Mouse (Mus musculus) adipocyte (in vitro differentiated cells): ENCODE measurements around the gene Gm44973.
"Not testable (repeated sequence)": the region's sequence is repeated elsewhere in the genome, so short reads cannot be mapped to it uniquely, and the experiment has no call there.

ENCODE experiments used
- DNase-seq: peaks from one replicate; pipeline ENCODE4 v3.0.0-alpha.2; 2016; ENCODE audit warnings: low spot score

The Gm44973 gene

DNA sequence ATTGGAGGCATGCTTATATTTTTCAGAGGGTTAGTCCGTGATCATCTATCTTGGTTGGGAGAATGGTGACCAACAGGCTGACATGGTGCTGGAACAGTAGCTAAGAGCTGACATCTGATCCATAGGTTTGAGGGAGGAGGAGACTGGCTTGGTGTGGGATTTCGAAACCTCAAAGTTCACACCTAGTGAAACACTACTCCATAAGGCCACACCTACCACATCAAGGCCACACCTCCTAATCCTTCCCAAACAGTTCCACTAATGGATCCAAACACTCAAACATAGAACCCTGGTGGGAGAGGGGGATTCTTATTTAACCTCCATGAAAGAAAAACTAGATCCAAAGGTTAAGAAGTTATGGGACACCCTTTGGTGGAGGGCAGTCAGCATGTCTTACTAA is 1.6 kb downstream of the Gm44973 start:
- no peak for DNase-seq

DNA sequence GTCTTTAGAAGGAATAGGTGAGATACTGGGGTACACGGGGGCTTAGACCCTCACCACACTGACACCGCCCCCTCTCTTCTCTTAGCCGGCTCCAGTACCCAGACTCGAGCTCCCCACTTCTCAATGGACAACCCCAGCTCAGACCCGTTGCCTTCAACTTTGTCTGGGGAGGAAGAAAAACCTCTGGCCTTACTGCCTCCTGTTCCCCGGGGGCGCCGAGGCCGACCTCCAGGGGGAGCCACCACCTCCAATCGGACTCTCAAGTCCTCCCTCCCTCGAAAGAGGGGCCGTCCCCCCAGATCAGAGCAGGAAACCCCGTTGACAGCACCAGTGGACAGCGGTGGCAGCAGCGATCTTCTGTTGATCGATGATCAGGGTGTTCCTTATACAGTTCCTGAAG is 2.1 kb downstream of the Gm44973 start:
- DNase-seq = no peak

DNA sequence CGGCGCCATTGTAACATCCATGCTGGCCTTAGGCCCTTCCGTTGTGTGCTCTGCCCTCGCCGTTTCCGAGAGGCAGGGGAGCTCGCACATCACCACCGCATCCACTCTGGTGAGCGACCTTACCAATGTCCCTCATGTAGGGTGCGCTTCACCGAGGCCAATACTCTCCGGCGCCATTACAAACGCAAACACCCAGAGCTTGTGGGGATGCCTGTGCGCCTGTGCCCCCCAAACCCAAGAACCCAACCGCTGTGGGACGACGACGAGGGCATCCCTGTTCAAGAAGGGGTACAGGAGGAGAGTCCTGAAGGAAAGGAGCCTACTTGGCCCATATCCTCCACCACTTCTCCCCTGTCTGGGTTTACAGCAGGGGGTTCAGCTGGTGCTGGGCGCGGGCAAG is 2.6 kb downstream of the Gm44973 start:
- no peak for DNase-seq

DNA sequence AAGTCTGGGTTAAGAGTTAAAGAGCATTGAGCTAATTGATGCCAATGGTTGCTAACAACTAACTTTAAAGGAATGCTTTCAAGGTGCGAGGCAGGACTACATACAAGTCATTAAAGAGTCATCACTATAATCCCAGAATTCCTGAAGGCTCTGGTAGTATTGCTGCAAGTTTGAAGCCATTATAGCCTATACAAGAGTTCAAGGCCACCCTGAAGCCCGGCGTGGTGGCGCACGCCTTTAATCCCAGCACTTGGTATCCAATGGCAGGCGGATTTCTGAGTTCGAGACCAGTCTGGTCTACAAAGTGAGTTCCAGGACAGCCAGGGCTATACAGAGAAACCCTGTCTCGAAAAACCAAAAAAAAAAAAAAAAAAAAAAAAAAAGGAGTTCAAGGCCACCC is 4.3 kb downstream of the Gm44973 start:
- DNase-seq = not testable (repeated sequence)

DNA sequence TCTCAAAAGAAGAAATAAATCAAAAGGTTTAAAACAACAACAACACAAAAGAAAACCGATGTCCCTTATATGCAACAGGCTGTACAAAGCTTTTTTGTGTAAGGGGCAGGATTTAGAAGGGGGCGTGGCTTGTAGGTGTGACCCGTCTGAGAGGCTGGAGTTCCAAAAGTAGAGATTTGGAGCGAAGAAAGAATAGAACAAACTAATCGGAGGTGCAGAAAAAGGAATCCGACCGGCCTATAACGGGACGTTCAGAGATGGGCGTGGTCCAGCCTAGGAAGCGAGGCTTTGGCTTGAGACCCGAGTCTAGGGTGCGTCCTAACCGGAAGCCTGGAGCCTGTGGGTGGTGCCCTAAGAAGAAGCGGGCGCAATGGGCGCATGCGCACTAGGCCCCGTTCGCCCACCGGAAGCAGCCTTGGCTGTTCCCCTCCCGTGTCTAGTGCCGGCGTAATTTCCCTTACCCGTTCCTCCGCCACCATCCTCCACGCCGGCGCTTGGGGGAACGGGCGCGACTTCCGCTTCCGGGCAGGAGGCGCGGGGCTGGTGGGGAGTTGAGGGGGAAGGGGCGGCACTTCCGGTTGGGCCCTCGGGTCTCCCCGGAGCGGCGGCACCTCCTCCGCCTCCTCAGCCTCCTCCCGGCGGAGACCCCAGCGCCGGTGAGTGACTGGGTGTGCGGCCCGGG is 4.8 kb downstream of the Gm44973 start, which contains the start of the genes Zfp865 and Ccdc106:
Gene Zfp865 (plus strand): TSS at position 377 of the 682 bp plus-strand sequence.
Gene Ccdc106 (plus strand): TSS at position 554 of the 682 bp plus-strand sequence.
- DNase-seq = peak; percentile 97

DNA sequence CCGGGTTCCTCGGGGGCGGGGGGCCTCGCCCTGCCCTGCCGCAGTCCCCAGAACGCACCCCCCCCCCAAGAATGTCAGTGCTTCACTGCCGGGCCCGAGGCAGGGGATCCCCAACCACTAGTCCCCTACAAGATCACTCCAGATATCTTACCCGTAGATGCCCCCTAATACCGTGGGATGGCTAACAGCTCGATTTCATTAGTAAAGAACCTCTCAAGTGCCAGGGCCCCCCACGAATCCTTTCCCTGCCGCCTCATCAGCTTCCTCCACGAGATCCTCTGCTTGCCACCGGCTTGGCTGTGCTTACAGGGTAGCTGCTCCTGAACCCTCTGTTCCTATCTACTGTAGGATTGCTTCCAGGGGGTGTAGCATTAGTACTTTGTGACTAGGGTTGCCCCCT is 5.4 kb downstream of the Gm44973 start:
- peak; percentile 25 for DNase-seq

DNA sequence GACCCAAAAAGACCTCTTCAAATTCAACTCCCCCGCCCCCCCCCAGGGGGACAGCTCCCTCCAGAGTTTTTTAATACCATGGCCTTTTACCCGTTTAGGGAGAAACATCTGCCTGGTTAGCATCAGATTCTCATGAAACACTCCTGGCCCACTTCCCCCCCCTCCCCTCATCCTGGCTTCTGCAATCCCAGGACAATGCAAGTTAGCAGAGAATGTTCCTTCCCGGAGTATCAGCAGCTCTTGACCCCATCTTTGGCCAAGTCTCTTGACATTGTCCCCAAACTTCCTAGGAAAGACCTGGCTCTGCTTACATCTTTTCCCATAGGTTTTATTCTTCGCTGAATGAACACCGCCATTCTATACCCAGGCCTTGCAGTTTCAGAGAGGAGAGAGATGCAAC is 5.9 kb downstream of the Gm44973 start:
- DNase-seq = peak; percentile 50

DNA sequence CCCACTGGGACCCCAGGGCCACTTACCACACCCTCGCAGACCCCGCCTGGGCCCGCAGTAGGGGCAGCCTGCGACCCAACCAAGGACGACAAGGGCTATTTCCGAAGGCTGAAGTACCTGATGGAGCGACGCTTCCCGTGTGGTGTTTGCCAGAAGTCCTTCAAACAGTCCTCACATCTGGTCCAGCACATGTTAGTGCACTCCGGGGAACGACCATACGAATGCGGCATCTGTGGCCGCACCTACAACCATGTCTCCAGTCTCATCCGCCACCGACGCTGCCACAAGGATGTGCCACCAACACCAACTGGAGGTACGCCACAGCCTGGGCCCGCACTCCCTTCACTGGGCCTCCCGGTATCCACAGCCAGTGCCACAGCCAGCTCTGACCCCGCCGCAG is 14.2 kb downstream of the Gm44973 start:
- no peak for DNase-seq

DNA sequence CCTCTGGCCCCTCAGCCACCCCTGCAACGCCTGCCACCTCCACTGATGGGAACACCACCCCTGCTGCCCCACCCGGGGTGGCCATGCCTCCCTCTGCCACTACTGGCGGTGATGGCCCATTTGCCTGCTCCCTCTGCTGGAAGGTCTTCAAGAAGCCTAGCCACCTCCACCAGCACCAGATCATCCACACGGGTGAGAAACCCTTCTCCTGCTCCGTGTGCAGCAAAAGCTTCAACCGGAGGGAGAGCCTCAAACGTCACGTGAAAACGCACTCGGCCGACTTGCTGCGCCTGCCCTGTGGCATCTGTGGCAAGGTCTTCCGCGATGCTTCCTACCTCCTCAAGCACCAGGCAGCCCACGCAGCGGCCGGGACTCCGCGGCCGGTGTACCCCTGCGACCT is 14.7 kb downstream of the Gm44973 start:
- no peak for DNase-seq

DNA sequence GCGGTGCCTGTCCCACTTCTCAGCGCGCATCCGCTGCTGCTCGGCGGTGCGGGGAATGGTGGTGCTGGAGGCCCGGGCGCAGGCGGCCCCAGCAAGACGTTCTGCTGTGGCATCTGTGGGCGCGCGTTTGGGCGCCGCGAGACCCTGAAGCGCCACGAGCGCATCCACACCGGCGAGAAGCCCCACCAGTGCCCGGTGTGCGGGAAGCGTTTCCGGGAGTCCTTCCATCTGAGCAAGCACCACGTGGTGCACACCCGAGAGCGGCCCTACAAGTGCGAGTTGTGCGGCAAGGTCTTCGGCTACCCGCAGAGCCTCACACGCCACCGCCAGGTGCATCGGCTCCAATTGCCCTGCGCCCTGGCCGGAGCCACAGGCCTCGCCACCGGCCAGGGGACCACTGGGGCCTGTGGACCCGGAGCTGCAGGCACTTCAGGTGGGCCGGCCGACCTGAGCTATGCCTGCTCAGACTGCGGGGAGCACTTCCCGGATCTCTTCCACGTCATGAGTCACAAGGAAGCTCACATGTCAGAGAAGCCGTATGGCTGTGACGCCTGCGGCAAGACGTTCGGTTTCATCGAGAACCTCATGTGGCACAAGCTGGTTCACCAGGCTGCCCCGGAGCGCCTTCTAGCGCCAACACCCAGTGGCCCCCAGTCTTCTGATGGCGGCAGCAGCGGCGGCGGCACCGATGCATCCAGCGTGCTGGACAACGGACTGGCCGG is 15.4 kb downstream of the Gm44973 start:
- no peak for DNase-seq

DNA sequence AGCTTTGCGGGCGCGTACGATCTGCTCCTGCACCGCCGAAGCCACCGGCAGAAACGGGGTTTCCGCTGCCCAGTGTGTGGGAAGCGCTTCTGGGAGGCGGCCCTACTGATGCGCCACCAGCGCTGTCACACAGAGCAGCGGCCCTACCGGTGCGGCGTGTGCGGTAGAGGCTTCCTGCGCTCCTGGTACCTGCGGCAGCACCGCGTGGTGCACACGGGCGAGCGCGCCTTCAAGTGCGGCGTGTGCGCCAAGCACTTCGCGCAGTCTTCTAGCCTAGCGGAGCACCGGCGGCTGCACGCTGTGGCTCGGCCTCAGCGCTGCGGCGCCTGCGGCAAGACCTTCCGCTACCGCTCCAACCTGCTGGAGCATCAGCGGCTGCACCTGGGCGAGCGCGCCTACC is 16.2 kb downstream of the Gm44973 start:
- DNase-seq = no peak

DNA sequence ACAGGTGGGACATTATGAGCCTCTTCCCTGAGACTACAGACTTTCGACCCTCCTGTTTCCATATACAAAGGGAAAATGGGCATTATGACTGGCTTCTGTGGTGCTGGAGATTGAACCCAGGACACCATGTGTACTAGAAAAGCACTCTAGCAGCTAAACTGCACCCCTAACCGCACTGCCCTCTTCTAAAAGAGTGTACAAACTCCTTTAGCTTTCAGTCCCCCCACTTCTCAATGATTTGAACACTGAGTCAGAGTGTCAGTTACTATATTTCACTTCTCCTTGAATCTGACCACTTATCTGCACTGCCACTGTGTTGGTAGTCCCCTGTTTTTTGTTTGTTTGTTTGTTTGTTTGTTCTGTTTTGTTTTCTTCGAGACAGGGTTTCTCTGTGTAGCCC is 18.5 kb downstream of the Gm44973 start, which contains the start of gene 4632433K11Rik:
Gene 4632433K11Rik (plus strand): TSS at position 301 of the 400 bp plus-strand sequence.
- no peak for DNase-seq

DNA sequence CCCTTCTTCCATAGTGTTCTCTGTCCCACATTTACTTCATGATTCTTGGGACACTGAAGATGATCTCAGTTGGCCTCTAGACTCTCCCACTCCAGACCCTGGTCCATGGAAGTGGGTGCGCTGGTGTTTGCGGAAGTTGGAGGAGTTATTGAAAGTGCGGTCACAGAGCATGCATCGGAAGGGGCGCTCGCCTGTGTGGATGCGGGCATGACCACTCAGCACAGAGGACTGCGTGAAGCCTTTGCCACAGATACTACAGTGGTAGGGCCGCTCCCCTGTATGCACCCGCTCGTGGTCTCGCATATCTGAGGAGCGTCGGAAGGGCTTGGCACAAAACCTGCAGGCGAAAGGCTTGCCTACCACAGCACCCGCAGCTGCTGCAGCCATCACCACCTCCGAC is 20.3 kb downstream of the Gm44973 start:
- DNase-seq = no peak

DNA sequence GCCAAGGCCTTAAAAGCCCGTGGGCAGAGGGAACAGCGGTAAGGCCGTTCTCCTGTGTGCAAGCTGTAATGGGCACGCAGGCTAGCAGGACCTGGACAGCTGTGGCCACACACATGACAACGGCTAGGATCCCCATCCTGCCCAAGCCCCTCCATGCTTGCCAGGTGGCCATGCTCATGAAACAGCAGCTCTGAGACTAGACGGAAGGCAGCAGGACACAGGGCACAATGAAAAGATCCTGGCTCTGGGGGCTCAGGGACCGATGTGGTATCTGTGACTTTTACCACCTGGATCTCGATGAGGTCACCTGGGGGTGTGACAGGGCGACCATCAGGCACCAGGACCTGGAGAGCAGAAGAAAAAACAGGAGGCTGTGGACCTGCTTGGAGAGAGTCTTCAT is 20.8 kb downstream of the Gm44973 start:
- DNase-seq = no peak

DNA sequence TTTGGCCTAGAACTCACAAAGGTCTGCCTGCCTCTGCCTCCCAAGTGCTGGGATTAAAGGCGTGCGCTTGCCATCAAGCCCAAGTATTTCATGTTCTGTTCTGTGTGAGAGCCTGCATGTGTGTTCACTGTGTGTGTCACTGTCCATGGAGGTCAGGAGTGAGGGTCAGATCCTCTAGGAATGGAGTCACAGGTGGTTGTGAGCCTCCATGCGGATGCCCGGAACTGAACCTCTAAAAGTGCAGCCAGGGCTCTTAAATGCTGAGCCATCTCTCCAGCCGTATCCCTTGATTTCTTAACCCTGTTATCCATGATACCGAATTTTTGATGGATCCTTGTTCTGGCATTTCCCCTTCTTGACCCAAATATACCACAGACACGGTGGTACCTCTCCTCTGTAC is 21.7 kb downstream of the Gm44973 start:
- no peak for DNase-seq

DNA sequence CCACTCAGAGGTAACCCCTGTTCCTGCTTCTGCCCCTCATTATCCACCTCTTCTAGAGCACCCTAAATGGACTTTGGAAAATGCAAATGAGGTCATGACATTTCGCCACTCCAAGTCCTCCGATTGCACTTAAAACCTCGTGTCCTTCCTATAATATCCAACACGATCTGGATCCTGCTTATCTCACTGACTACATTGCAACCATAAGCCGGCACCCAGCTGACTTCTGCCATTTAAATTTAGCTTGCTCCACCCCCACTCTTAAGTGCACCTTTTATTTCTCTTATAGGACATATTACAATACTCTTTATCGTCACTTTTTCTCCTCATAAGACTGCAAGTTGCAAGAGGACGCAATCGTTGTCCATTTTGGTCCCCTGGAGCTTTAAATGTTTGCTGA is 22.2 kb downstream of the Gm44973 start:
- no peak for DNase-seq

DNA sequence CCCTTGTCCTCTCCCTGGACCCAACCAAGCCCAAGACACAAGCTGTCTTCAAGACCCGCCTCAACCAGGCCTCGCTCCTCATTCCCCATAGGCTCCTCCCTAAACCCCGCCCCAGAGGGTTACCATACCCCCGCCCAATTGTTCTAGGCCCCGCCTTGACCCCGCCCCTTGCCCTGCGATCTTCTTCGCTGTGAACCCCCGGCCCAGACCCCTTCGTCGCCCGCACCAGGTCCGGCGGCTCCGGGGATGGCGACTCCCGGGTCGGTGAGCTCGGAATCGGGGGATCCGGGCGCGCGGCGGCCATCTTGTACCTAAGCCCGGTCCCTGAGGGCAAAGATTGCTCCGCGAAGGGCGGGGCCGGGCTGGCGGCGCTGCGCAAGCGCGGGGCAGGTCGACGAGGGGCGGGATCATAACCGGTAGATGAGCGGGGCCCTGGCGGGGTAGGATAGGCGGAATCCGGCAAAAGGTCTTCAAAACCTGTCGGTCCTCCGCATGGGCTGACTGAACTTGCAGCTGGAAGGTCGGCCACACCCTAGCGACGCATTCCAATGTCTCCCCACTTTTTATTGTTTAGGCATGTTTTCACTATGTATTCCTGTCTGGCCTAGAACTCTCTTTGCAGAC is 22.9 kb downstream of the Gm44973 start, which contains the start of gene Zfp784:
Gene Zfp784 (minus strand): TSS at position 338 of the 624 bp plus-strand sequence.
- DNase-seq = peak; percentile 88

DNA sequence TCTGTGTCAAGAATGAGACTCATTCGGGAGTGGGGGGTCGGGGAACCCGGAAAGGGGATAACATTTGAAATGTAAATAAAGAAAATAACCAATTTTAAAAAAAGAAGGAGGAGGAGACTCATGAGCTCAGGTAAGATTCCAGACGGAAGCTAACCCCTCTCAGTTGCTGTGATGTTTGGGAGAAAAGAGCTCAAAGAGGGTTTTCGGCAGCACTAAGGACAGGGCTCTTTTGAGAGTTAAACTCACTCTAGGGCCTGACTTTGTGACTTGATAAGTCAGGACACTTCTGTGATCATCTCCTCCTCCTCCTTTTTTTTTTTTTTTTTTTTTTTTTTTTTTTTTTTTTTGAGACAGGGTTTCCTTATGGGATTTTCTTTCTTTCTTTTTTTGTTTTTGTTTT is 23.6 kb downstream of the Gm44973 start:
- DNase-seq = peak; percentile 39

DNA sequence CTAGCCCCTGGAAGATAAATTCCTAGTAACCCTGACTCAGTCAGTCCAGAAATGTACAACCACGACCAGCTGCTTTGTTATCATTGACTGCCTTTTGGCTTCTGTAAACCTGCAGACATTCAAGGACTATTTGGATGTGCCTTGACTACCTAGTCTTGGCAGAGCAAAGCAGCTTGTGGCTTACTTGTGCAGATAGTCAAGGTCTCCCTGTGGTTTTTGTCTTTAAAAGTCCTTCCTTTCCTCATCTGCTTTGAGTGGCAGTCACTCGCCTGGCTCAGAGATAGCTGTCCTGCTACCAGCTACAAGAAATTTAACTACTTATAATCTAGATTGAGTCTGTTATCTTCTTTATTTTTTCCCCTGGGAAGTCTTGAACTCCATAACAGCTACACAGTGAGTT is 29.7 kb downstream of the Gm44973 start:
- no peak for DNase-seq

DNA sequence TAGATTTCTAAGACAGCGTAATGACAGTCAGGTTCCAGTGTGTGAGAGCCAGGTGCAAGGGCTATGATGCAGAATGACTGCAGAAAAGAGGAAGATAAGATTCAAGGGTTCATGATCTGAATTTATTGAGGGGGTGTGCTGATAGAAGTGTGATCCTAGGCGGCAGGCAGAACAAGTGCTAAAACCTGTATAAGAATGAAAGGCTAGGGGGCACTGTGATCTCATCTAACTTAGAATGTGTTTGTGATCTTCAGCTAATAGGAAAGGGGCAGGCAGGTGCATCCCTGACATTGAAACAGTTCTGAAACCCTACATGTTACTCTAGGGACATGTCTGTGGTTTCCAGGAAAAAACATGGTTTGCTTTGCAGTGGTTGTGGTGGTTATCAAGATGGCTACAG is 30.8 kb downstream of the Gm44973 start:
- DNase-seq = no peak

DNA sequence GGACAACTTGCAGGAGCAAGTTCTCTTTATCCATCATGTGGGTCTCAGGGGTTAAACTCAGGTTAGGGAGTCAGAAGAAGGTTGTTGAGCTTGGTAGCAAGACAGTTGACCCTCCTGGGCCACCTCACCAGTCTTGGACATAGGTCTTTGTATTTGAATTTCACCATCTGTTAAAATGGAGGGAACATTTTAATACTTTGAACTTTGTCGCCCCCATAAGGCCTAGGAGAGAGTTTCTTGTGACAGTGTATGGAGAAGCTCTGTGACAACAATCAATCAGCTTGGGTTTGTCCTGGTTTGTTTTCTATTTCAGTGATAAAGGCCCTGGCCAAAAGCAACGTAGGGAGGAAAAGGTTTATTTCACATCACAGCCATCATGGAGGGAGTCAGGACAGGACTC is 32.0 kb downstream of the Gm44973 start:
- DNase-seq = peak; percentile 63

DNA sequence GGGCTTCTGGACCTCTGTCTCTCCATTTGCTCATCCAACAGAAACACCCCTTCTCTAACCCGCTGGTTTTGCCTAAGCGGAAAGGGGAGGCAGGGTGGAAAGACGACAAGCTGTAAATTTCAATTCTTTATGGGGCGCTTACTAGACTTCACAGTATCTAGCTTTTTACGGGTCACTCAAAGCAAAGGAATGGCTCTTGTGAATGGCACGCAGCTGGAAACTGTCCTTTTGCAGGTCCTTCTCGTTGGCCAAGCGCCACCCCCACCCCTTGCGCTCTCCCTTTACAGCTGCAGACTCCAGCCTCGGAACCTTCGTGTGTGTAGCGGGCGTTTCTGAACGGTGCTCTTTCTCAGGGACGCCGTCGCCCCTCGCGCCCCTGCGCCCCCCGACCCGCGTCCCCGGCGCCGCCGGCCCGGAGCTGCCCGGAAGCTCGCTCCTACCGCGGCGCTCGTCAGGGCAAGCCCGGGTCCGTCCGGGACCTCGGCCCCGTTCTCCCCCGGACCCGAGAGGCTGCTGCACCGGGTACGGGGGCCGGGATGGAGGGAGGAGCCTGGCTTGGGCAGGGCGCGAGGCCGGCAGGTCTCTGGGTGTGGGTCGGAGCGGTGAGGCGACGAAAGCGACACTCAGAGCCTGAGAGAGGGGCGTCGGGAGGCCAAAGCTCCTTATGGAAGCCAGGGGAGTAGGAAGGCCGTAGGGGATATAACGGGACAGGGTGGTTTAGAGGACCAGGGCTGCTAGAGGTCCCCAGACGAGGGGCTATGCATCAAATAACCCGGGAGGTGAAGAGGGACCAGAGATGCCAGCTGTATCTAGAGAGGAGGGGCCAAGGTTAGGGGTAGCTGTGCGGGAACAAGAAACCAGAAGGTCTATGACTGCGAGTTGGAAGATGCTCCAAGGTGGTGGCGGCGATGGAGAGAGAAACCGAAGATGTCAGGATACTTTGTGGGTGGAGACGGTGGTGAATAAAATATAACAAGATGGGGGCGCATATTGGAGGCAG is 36.2 kb downstream of the Gm44973 start, which contains the start of gene Zfp580:
Gene Zfp580 (plus strand): TSS at position 346 of the 1,000 bp plus-strand sequence.
- peak; percentile 69 for DNase-seq
